Mouse (Mus musculus) heart, embryonic 13.5 days (tissue): ENCODE measurements around the gene Cenpl. TPM values are rescaled to one million over a fixed set of nuclear protein-coding genes. Genes with fewer than 3 reads are reported as not detected.
A peak's percentile ranks its signal among the peaks of the same experiment; 100 is the strongest.
"Not testable (repeated sequence)": the region's sequence is repeated elsewhere in the genome, so short reads cannot be mapped to it uniquely, and the experiment has no call there.

Experiments
- ATAC-seq: fragments of 200-750 bp; cut with Nextera tagmentation; 2 replicates; pipeline ENCODE4 v1.8.0; 2017; ENCODE audit warnings: moderate TSS enrichment; ENCODE audit not compliant: insufficient number of reproducible peaks, low FRiP score, low TSS enrichment; ENCODE audit errors: extremely low read depth
- H3K27ac ChIP-seq: fragments of 300-500 bp; sonication (generic); replicated peaks from 2 replicates; pipeline ENCODE4 v1.5.1; 2015; ENCODE audit warnings: moderate library complexity, mild to moderate bottlenecking, inconsistent platforms
- H3K27me3 ChIP-seq: fragments of 300-500 bp; sonication (generic); replicated peaks from 2 replicates; pipeline ENCODE4 v1.6.1; 2015; ENCODE audit warnings: mild to moderate bottlenecking, inconsistent platforms
- H3K36me3 ChIP-seq: fragments of 300-500 bp; sonication (generic); 2 replicates; pipeline ENCODE4 v1.6.1; 2015; ENCODE audit warnings: mild to moderate bottlenecking, inconsistent platforms
- H3K4me1 ChIP-seq: fragments of 300-500 bp; sonication (generic); 2 replicates; pipeline ENCODE4 v1.6.1; 2015; ENCODE audit warnings: inconsistent platforms
- H3K4me2 ChIP-seq: fragments of 300-500 bp; sonication (generic); 2 replicates; pipeline ENCODE4 v1.6.1; 2015; ENCODE audit warnings: inconsistent platforms, mild to moderate bottlenecking, moderate library complexity
- H3K4me3 ChIP-seq: fragments of 300-500 bp; sonication (generic); 2 replicates; pipeline ENCODE4 v1.5.1; 2015; ENCODE audit warnings: moderate library complexity, mild to moderate bottlenecking, inconsistent platforms
- H3K9ac ChIP-seq: fragments of 300-500 bp; sonication (generic); 2 replicates; pipeline ENCODE4 v1.6.1; 2015; ENCODE audit warnings: inconsistent platforms, mild to moderate bottlenecking, moderate library complexity
- H3K9me3 ChIP-seq: fragments of 300-500 bp; sonication (generic); 2 replicates; pipeline ENCODE4 v1.6.1; 2016; ENCODE audit warnings: inconsistent platforms
- WGBS: fragments of 180-500 bp; shearing (Covaris S2); methylation state at CpG from one replicate; pipeline ENCODE4 v1.1.7; 2015; ENCODE audit warnings: mixed read lengths; 5-methylcytosine and 5-hydroxymethylcytosine counted together
- polyA plus RNA-seq: library from polyadenylated mRNA; unstranded; fragments of >200 nt; fragmentation: Nextera tagmentation; extraction: Ambion mirVana; gene quantifications from 2 replicates; pipeline ENCODE4 v1.2.1, GENCODE M21; 2015

Cenpl gene
- polyA plus RNA-seq: 19.7 and 21.6 TPM in 2 replicates

DNA sequence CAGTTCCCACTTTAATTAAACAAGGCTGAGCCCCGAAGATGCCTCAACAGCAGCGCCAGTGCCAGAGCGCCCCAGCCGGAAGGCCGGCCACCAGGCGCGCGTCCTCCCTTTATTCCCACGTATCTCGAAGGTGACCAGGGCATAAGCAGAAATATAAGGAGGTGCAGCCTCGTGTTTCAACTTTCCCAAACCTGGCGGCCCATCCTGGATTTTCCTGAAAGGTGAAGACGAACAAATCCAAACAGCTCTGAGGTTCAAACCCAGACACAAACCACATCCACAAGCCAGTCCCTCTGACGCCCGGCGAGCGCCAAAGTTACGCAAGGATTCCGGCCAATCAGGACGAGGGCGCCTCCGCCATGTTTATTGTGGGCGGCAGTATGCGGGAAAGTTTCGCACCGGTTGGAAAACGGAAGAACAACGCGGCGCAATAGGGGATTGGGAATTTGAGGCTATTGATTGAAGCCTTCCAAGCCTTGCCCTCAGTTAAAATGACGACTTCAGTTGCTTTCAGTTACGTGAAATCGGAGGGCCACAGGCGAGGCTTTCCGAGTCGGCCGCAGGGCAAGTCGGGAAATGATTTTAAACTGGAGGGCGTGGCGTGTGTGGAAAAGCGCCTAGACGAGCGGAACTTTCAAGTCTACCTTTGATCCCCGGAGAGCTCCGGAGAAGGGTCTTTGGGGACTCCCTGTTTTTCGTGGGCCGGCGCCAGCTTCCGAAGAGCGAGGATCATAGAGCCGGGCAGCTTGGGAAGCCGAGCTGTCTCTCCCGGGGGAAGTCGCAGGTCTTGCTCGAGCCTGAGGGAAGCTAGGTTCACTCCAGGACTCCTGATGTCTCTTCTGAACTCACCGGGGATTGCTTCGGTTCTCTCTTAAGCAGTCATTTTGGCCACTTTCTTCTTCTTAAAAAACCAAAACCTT is at the start of gene Cenpl, which contains the start of gene Dars2:
Gene Cenpl (plus strand): TSS at position 362 of the 920 bp plus-strand sequence.
Gene Dars2 (minus strand): TSS at position 307 of the 920 bp plus-strand sequence.
- H3K27ac ChIP-seq: peak within 1 kb of the TSS; percentile 73
- H3K4me2 ChIP-seq: peak within 1 kb of the TSS; percentile 93
- H3K36me3 ChIP-seq: peaks cover 7% of the 10 kb centered on the region
- peak within 1 kb of the TSS; percentile 93 for H3K9ac ChIP-seq
- ATAC-seq: peak; percentile 91
- no peaks in the 10 kb centered on the region for H3K9me3 ChIP-seq
- no peaks in the 10 kb centered on the region for H3K27me3 ChIP-seq
- peak within 1 kb of the TSS; percentile 90 for H3K4me3 ChIP-seq
- H3K4me1 ChIP-seq: peaks cover 37% of the 10 kb centered on the region
- under 1% methylated on average over 57 of the region's 57 CpGs for WGBS

DNA sequence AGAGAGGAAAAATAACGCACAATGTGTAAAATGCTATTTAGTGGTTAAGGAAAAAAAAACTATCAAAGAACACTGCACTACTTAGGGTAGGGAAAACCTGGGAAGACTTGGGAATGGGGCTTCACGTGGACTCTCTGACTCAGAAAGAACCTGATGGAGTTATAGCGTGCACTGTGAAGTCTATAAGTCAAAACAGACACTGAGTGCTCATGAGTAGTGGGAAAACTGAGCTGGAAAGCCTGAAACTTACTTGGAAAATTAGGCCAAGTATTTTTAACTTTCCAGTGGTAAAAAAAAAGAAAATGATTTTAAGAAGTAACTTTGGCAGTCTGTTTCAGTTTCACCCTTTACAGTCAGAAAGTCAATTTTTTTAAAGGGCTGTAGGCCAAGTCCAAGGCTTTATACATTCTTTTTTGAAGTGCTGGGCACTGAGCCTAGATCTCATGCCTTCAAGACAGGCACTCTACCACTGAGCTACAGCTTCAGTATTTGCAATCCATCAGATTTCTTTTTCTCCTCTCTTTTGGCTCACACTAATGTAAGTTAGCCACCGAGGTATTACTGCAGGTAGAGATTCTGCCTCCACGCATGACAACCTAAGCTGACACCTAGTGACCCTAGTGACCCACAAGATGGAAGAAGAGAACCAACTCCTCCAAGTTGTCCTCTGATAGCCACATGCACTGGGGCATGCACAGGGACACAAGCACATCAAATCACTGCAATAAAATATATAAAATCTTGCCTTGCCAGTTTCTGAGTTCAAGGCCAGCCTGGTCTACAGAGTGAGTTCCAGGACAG is 44.9 kb upstream of the Cenpl start:
- Histone ChIP-seq H3K9ac (no peak overlapping the region), H3K4me3 (no peak overlapping the region), H3K4me2 (no peak overlapping the region), H3K36me3 (peaks cover 40% of the 10 kb centered on the region), H3K27ac (no peak overlapping the region), H3K27me3 (no peaks in the 10 kb centered on the region), H3K4me1 (0 out of 2 replicates have a peak, but pooled peaks cover 6% of the 10 kb centered on the region), H3K9me3 (no peaks in the 10 kb centered on the region)
- no peak for ATAC-seq
- WGBS: 79% methylated on average over 5 of the region's 5 CpGs

DNA sequence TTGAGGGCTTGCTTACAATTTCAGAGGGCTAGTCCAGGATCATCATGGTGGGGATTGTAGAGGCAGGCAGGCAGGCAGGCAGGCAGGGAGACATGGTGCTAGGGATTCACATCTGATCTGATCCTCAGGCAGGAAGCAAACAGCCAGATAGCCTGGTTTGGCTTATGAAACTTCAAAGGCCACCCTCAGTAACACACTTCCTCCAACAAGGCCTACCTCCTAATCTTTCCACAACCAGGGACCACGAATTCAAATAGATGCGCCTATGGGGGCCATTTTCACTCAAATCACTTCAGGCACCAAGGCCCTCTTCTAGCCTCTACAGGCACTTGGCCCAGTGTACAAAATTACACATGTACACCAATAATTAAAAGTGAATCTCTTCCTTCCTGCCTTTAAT is 43.3 kb upstream of the Cenpl start:
- no peak for ATAC-seq
- H3K4me2 ChIP-seq: no peak overlapping the region
- H3K4me1 ChIP-seq: 0 out of 2 replicates have a peak, but pooled peaks cover 6% of the 10 kb centered on the region
- no peak overlapping the region for H3K4me3 ChIP-seq
- H3K27ac ChIP-seq: no peak overlapping the region
- WGBS: 65% methylated on average over 2 of the region's 2 CpGs
- H3K9me3 ChIP-seq: no peaks in the 10 kb centered on the region
- peaks cover 46% of the 10 kb centered on the region for H3K36me3 ChIP-seq
- H3K9ac ChIP-seq: no peak overlapping the region
- H3K27me3 ChIP-seq: no peaks in the 10 kb centered on the region

DNA sequence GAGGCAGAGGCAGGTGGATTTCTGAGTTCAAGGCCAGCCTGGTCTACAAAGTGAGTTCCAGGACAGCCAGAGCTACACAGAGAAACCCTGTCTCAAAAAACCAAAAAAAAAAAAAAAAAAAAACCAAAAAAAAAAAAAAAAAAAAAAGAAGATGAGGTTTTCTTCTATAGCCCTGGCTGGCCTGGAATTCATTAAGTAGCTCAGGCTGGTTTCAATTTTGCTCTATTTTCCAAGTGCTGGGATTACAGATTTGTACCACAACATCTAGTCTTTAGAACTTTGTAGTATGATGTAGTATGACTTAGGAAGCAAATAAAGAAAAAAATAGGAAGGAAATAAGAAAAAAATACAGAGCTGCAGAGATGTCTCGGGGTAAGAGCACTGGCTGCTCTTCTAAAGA is 42.1 kb upstream of the Cenpl start:
- H3K9ac ChIP-seq, H3K4me2 ChIP-seq, H3K4me3 ChIP-seq, ATAC-seq, H3K27me3 ChIP-seq, H3K9me3 ChIP-seq, H3K27ac ChIP-seq, H3K4me1 ChIP-seq: not testable (repeated sequence)
- WGBS: 91% methylated on average over 1 of the region's 1 CpGs
- peaks cover 51% of the 10 kb centered on the region for H3K36me3 ChIP-seq

DNA sequence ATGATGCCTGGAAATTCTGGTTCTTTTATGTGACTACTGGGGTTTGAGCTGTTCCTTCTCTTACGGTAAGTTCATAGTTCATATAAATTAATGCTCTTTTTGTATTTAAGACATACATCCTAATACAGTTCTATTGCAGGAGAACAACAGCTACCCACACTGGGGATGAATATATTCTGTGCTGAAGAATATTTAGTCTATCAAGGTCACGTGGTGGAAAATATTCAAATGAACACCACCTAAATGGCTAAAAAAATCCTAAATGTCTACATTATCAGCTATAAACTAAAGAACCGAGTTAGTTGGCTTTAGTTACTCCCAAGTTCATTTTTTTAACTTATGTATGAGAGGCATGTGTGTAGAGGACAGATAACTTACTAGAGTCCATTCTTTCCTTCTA is 40.5 kb upstream of the Cenpl start:
- H3K4me2 ChIP-seq: no peak overlapping the region
- H3K9me3 ChIP-seq: no peaks in the 10 kb centered on the region
- no peak overlapping the region for H3K4me3 ChIP-seq
- H3K9ac ChIP-seq: no peak overlapping the region
- 89% methylated on average over 3 of the region's 3 CpGs for WGBS
- ATAC-seq: no peak
- H3K4me1 ChIP-seq: peaks cover 9% of the 10 kb centered on the region
- H3K27ac ChIP-seq: no peak overlapping the region
- no peaks in the 10 kb centered on the region for H3K27me3 ChIP-seq
- peaks cover 51% of the 10 kb centered on the region for H3K36me3 ChIP-seq

DNA sequence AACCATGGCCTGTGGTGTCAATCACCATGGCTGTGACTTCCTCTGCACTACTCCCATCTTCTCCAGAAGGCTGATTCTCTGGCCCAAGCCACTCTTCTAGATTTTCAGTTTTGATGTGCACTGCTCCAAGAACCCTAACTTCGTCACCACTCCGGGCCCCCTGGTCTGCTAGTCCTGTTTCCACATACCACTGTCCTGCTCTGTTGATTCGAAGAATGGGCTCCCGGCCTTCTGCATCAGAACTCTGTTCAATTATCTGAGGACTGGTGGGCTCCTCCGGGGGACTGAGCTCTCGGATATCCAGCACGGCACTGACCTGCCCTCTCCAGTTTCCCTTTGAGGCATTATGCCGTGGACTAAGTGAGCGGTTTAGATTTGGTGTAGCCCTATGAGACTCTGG is 38.6 kb upstream of the Cenpl start:
- WGBS: 91% methylated on average over 9 of the region's 9 CpGs
- Histone ChIP-seq H3K4me3 (no peak overlapping the region), H3K4me2 (no peak overlapping the region), H3K27ac (no peak overlapping the region), H3K4me1 (peaks cover 15% of the 10 kb centered on the region), H3K36me3 (peaks cover 58% of the 10 kb centered on the region), H3K9ac (no peak overlapping the region), H3K9me3 (no peaks in the 10 kb centered on the region), H3K27me3 (no peaks in the 10 kb centered on the region)
- ATAC-seq: no peak

DNA sequence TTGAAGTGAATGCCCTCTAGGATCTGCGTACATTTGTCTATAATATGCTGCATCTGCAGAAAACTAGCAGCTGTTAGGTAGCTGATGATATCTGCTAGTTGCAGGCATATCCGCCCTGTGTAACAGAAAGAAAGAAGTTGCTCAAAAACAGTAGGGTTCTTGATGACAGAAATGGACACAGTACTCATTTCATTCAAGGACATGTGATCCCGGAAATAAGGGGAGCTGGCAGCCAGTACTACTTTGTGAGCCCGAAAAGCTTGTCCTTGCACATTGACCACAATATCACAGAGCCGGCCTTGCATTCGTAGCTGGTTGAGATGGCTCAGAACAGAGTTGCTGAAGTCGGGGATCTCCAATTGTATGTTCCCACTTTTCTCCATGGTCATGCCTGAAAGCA is 38.2 kb upstream of the Cenpl start:
- Histone ChIP-seq H3K9ac (no peak overlapping the region), H3K36me3 (peaks cover 56% of the 10 kb centered on the region), H3K27me3 (no peaks in the 10 kb centered on the region), H3K27ac (no peak overlapping the region), H3K4me2 (no peak overlapping the region), H3K4me3 (no peak overlapping the region), H3K4me1 (peaks cover 18% of the 10 kb centered on the region), H3K9me3 (no peaks in the 10 kb centered on the region)
- WGBS: 90% methylated on average over 7 of the region's 7 CpGs
- ATAC-seq: no peak

DNA sequence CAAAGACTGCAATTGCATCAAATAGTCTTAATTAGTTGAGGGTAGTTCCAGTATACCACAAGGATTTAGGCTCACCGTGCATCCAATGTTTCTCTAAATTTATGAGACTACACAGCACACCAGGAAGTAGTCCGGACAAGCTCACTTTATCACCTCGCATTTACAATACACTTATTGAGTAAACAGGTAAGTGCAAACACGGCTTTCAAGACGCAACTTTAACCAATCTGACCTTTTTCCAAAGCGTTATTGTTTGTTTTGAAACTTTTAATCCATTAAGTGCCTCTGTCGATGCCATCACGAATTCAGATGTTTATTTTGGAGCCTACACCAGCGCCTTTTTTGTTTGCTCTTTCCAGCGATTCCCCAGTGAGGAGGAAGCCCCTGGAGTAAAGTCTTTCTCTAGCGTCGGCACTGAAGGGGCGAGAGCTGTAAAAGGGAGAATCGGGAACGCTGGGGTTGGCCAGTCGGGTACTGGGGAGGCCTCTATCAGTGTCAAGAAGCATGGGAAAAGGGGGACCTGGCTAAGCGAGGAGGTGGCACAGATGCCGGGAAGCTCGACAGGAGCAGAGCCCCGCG is 36.6 kb upstream of the Cenpl start:
- Histone ChIP-seq H3K9ac (peak overlapping the region; percentile 95), H3K27me3 (no peaks in the 10 kb centered on the region), H3K9me3 (no peaks in the 10 kb centered on the region), H3K27ac (peak overlapping the region; percentile 94), H3K4me1 (peaks cover 29% of the 10 kb centered on the region), H3K4me2 (peak overlapping the region; percentile 85), H3K36me3 (peaks cover 67% of the 10 kb centered on the region), H3K4me3 (peak overlapping the region; percentile 75)
- 2% methylated on average over 21 of the region's 21 CpGs for WGBS
- ATAC-seq: no peak

DNA sequence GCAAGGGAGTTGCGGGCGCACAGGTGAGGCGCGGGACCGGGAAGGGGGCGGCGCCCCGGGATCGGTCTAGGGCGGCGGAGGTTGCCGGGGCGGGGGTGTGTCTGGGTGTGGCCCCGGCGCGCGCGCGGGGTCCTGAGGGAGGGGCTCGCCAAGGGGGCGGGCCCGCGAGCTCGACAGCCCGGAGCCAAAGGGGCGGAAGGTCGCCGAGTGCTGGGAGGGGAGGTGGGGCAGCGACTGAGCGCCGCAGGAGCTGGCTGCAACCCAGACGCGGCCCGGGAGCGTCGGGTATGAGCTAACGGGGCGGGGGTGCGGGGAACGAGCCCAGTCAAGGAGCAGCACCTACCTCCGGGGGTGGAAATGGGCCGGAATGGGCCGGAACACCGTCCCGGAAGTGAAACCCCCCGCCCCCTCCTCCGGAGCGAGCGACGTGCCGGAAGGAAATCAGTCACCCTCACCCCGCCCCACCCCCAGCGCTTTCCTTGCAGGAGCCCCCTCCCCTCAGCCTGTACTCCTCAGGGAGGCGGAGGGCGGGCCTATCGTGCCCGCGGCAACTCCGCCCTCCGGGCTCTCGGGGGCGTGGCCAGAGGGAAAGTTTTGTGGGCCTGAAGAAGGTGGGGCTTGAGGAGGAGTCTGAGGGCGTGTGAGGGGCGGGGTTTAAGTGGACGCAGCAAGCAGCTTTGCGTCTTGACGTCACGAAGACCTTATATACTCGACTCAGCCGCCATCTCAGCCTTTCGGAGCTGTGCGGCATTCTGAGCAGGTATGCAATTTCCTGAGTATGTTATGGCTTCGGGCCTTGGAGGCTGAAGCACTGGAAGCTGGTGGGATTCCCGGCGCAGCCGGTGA is 35.9 kb upstream of the Cenpl start, which contains the start of gene Zbtb37:
Gene Zbtb37 (minus strand): TSS at position 415 of the 846 bp plus-strand sequence.
- peak; percentile 94 for ATAC-seq
- Histone ChIP-seq H3K9ac (peak within 1 kb of the TSS; percentile 95), H3K27ac (peak within 1 kb of the TSS; percentile 94), H3K4me1 (peaks cover 29% of the 10 kb centered on the region), H3K27me3 (no peaks in the 10 kb centered on the region), H3K4me3 (peak within 1 kb of the TSS; percentile 75), H3K4me2 (peak within 1 kb of the TSS; percentile 85), H3K9me3 (no peaks in the 10 kb centered on the region), H3K36me3 (peaks cover 67% of the 10 kb centered on the region)
- WGBS: under 1% methylated on average over 71 of the region's 76 CpGs

DNA sequence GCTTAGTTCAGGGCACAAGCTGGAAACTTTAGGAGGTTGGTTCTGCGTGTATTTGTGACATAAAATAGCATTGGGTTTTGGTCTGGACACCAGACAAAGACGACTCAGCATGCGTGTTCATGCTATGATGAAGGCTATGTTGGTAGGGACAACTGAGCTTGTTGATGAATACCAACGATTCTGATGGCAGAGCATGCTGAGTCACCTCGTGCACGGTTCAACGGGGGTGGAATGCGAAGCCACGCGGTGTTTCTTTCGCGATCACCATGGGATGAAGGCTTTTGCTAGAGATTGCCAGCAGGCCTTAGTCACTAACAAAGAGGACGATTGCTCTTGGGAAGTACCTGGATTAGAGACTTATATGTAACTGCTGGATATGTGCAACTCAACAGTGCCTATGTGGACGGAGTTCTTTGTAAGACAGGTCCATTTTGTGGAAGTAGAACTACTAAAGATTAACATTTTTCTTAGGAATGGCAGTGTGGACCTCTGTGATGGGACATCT is 35.2 kb upstream of the Cenpl start:
- H3K9ac ChIP-seq: peak overlapping the region; percentile 92
- no peaks in the 10 kb centered on the region for H3K27me3 ChIP-seq
- no peak for ATAC-seq
- no peaks in the 10 kb centered on the region for H3K9me3 ChIP-seq
- 0% methylated on average over 14 of the region's 14 CpGs for WGBS
- H3K4me1 ChIP-seq: peaks cover 29% of the 10 kb centered on the region
- peaks cover 65% of the 10 kb centered on the region for H3K36me3 ChIP-seq
- H3K4me3 ChIP-seq: peak overlapping the region; percentile 75
- peak overlapping the region; percentile 94 for H3K27ac ChIP-seq
- H3K4me2 ChIP-seq: peak overlapping the region; percentile 85
